Mouse (Mus musculus) intestine, postnatal 0 days (tissue): ENCODE measurements around the gene Hsd17b3. TPM values are rescaled to one million over a fixed set of nuclear protein-coding genes. Genes with fewer than 3 reads are reported as not detected.

ENCODE experiments used
- ATAC-seq: fragments of 200-750 bp; cut with Nextera tagmentation; 2 replicates; pipeline ENCODE4 v1.8.0; 2017; ENCODE audit warnings: mild to moderate bottlenecking, moderate TSS enrichment, moderate library complexity
- H3K27ac ChIP-seq: fragments of 300-500 bp; sonication (generic); 2 replicates; pipeline ENCODE4 v1.5.1; 2014; ENCODE audit warnings: mild to moderate bottlenecking, low read depth, low read length, moderate library complexity
- H3K27me3 ChIP-seq: fragments of 300-500 bp; sonication (generic); replicated peaks from 2 replicates; pipeline ENCODE4 v1.6.1; 2014; ENCODE audit warnings: low read length, mixed read lengths; ENCODE audit not compliant: control insufficient read depth, insufficient read depth
- H3K36me3 ChIP-seq: fragments of 300-500 bp; sonication (generic); 2 replicates; pipeline ENCODE4 v1.6.1; 2014; ENCODE audit warnings: mild to moderate bottlenecking, moderate library complexity; ENCODE audit not compliant: control insufficient read depth, insufficient read depth
- H3K4me1 ChIP-seq: fragments of 300-500 bp; sonication (generic); replicated peaks from 2 replicates; pipeline ENCODE4 v1.6.1; 2014; ENCODE audit warnings: antibody characterized with exemption, low read length, mixed read lengths; ENCODE audit not compliant: control insufficient read depth, insufficient read depth
- H3K4me2 ChIP-seq: fragments of 300-500 bp; sonication (generic); replicated peaks from 2 replicates; pipeline ENCODE4 v1.6.1; 2014; ENCODE audit warnings: low read depth, mild to moderate bottlenecking, moderate library complexity
- H3K4me3 ChIP-seq: fragments of 300-500 bp; sonication (generic); 2 replicates; pipeline ENCODE4 v1.5.1; 2014; ENCODE audit warnings: low read depth, low read length
- H3K9ac ChIP-seq: fragments of 300-500 bp; sonication (generic); 2 replicates; pipeline ENCODE4 v1.6.1; 2014; ENCODE audit warnings: mild to moderate bottlenecking, low read depth, low read length
- H3K9me3 ChIP-seq: fragments of 300-500 bp; sonication (generic); 2 replicates; pipeline ENCODE4 v1.6.1; 2016; ENCODE audit warnings: mixed run types; ENCODE audit not compliant: control insufficient read depth
- CTCF ChIP-seq: sonication (generic); IDR thresholded peaks from 2 replicates; pipeline ENCODE4 v1.5.1; 2016; ENCODE audit warnings: low read depth, mild to moderate bottlenecking, control low read depth, antibody characterized with exemption, moderate library complexity
- WGBS: fragments of 180-500 bp; shearing (Covaris S2); extraction: QIAGEN DNeasy Blood & Tissue Kit; methylation state at CpG from one replicate; pipeline ENCODE4 v1.1.7; 2014; 5-methylcytosine and 5-hydroxymethylcytosine counted together
- polyA plus RNA-seq: library from polyadenylated mRNA; unstranded; fragments of >200 nt; fragmentation: Nextera tagmentation; extraction: Ambion mirVana; gene quantifications from 2 replicates; pipeline ENCODE4 v1.2.1, GENCODE M21; 2015

Hsd17b3 gene
- polyA plus RNA-seq, 1 experiment from 2014 or later = 0.31 TPM

DNA sequence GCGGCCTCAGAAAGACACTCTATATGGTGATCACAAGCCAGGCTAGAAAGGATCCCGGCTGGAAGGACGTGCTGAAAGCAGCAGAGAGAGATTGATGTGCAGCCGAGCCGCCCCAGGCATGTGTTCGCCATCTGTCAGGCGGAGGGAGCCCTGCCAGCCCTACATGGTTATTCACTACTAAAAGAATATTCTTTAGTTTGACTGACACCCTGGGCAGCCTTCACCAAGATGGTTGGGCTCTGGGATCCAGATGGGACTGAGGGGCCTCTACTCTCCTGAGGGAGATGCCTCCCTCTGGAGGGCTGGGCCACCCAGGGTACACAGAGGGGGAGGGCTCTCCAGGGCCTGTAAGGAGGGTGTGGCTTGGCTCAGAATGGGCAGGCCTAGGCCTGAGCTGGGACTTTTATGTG lies 68.1 kb downstream of the Hsd17b3 start:
- Histone ChIP-seq H3K36me3 (no peaks in the 10 kb centered on the region), H3K9me3 (no peaks in the 10 kb centered on the region), H3K27ac (no peak overlapping the region), H3K4me1 (no peaks in the 10 kb centered on the region), H3K27me3 (no peaks in the 10 kb centered on the region), H3K4me2 (no peak overlapping the region), H3K9ac (no peak overlapping the region), H3K4me3 (no peak overlapping the region)
- WGBS = 52% methylated on average over 7 of the region's 7 CpGs
- peak; percentile 71; the same call in 1 of the 2 replicates for ATAC-seq
- no peak for TF ChIP-seq CTCF

DNA sequence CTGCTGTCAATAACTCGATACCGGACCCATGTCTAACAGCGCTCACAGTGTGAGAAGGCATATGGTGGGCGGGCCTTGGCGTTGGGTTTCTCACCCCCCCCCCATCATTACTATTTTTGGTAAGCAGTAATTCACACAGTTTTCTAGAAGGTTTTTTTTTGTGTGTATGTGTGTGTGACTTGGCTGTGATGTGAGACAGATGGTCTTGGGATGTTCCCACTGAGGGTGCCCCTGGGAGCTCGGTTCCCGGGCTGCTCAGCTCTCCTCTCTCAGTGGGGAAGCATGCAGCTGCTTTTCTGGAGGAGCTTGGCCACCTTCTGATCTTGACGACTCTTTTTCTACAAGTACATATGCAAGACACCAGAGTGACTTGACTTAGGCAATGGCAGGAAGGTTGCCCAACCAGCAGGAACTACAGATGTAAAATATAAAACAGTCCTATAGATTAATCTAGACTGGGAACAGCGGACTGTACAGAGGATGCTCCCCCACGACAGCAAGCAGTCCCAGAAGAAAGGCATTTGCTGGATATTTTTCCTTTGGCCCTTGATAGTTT lies 70.4 kb downstream of the Hsd17b3 start:
- H3K4me3 ChIP-seq = no peak overlapping the region
- no peak overlapping the region for H3K9ac ChIP-seq
- WGBS = 75% methylated on average over 10 of the region's 10 CpGs
- H3K27me3 ChIP-seq = no peaks in the 10 kb centered on the region
- no peak for TF ChIP-seq CTCF
- H3K36me3 ChIP-seq = no peaks in the 10 kb centered on the region
- ATAC-seq = no peak
- H3K9me3 ChIP-seq = no peaks in the 10 kb centered on the region
- H3K27ac ChIP-seq = no peak overlapping the region
- no peaks in the 10 kb centered on the region for H3K4me1 ChIP-seq
- H3K4me2 ChIP-seq = no peak overlapping the region

GRCm38 (mm10) chr13:64016048-64016447 lies 73.0 kb downstream of the Hsd17b3 start:
- no peaks in the 10 kb centered on the region for H3K36me3 ChIP-seq
- H3K9ac ChIP-seq = no peak overlapping the region
- no peak for TF ChIP-seq CTCF
- no peak overlapping the region for H3K27ac ChIP-seq
- no peak overlapping the region for H3K4me3 ChIP-seq
- no peak for ATAC-seq
- H3K4me2 ChIP-seq = no peak overlapping the region
- 59% methylated on average over 4 of the region's 4 CpGs for WGBS
- no peaks in the 10 kb centered on the region for H3K9me3 ChIP-seq
- H3K4me1 ChIP-seq = no peaks in the 10 kb centered on the region
- H3K27me3 ChIP-seq = no peaks in the 10 kb centered on the region

DNA sequence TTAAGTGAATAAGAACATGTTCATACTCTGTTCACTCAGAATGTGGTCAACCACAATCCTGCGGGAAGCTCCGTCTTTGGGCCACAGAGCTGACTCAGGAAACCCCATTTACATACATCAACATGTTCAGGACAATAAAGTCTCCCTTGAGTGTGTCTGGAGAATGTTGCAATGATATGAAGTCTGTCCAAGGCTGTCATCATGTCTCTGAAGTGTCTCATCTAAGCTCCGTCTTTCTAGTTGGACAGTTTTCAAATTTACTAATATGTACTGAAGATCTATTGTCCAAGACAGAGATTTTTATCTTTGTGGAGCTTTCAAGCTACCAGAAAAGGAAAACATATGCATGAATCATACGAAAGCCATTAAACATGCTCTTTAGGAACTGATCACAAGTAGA lies 77.9 kb downstream of the Hsd17b3 start:
- no peak for TF ChIP-seq CTCF
- 64% methylated on average over 4 of the region's 4 CpGs for WGBS
- no peaks in the 10 kb centered on the region for H3K9me3 ChIP-seq

More for the DNA sequence above, 77.9 kb downstream of the Hsd17b3 start:
- no peak overlapping the region for H3K4me2 ChIP-seq
- no peaks in the 10 kb centered on the region for H3K36me3 ChIP-seq
- H3K27me3 ChIP-seq = no peaks in the 10 kb centered on the region
- H3K27ac ChIP-seq = no peak overlapping the region
- no peak for ATAC-seq
- H3K9ac ChIP-seq = no peak overlapping the region
- H3K4me3 ChIP-seq = no peak overlapping the region
- no peaks in the 10 kb centered on the region for H3K4me1 ChIP-seq

Other genes with a start within 250 kb of the Hsd17b3 start
- gene Slc35d2, start 40.1 kb upstream of the Hsd17b3 start, polyA plus RNA-seq = 11.9 and 12.6 TPM in 2 replicates
- 8.9 and 9.5 TPM in 2 replicates for gene Zfp367, start 64.0 kb upstream of the Hsd17b3 start, polyA plus RNA-seq
- 11.8 and 12.7 TPM in 2 replicates for gene Habp4, start 72.6 kb upstream of the Hsd17b3 start, polyA plus RNA-seq
- 15.0 and 17.2 TPM in 2 replicates for gene Cdc14b, start 186.1 kb upstream of the Hsd17b3 start, polyA plus RNA-seq
- gene Aaed1, start 223.5 kb upstream of the Hsd17b3 start, polyA plus RNA-seq = 28.9 and 29.9 TPM in 2 replicates